Mouse (Mus musculus): ENCODE results near the gene Hirip3.

DNA sequence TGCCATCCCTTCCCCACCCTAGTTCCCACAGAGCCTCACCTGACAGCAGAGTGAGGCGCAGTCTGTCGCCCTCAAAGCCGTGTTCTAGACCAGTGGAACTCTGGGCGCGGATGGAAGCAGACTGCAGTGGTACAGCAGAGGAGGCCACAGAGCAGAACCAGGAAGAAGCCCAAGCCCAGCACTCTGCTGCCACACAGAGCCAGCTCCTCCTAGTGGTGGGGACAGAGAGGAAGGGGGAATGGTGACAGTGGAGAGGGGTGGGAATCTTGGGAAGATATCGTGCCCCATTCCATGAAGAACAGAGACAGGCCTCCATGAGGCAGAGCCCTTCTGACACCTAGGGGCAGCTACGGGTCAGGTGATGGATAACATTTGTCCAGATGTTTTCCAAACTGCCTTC lies 27.1 kb downstream of the Hirip3 start:
- TF ChIP-seq CTCF (IDR thresholded peaks at IDR 0.05; ENCODE audit: low read depth, low read length) (no peak; the same call in 1 of the 2 replicates), TAL1 (conservative IDR thresholded peaks at IDR 0.05; ENCODE audit: low read depth, low read length) (no peak), POLR2AphosphoS5 (IDR thresholded peaks at IDR 0.05; ENCODE audit: insufficient replicate concordance, low read depth, low read length) (no peak)
